ENCODE assay signal across 18 mouse cellular contexts in the genomic region with DNA sequence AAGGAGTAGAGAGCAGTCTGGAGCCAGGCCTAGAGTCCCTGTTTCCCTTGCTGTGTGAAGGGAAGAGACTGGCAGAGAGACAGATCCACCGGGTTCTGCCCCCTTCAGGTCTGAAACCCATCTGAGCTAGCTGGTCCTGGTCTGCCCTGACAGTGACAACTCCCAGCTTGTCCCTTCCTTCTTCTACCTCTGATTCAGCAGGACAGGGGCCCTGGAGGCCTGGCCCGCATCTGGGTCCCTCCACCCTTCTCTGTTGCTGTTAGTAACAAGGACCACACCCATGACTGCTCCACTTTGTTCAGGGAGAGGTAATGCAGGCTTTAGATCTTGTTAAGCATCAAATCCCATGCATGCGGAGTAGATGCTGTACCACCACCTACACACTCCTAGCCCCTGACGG. TPM values are rescaled to one million over a fixed set of nuclear protein-coding genes. Genes with fewer than 3 reads are reported as not detected.
DNase-seq lines count a peak whose midpoint lies in the region; ATAC-seq and TF ChIP-seq lines count a peak whose summit lies in the region.
"Had no signal": no experiment of that assay in that cellular context is flagged by ENCODE, and none has a peak within 500 bp of the region (broad histone marks: within the 10 kb centered on the region; RNA-seq: fewer than 3 reads in every experiment).

No protein-coding gene starts in this region.

- peaks cover 25% of the 10 kb centered on the region for H3K4me1 ChIP-seq in hindbrain, embryonic 15.5 days (replicated peaks)
- peaks cover 35% of the 10 kb centered on the region for H3K4me1 ChIP-seq in hindbrain, embryonic 10.5 days (replicated peaks)
- 0 out of 2 replicates have a peak, but pooled peaks cover 8% of the 10 kb centered on the region for H3K4me1 ChIP-seq in lung, postnatal 0 days (ENCODE audit: insufficient read depth, low read depth, low read length)

- H3K9me3 ChIP-seq in hindbrain, embryonic 15.5 days: no peaks in the 10 kb centered on the region
- H3K9me3 ChIP-seq in hindbrain, embryonic 10.5 days: no peaks in the 10 kb centered on the region
- no peaks in the 10 kb centered on the region for H3K9me3 ChIP-seq in lung, postnatal 0 days (ENCODE audit: low read length)
- H3K9me3 ChIP-seq: G1E; megakaryocyte, embryonic 14.5 days had no signal

- DNase-seq in gastrocnemius, adult 2 months: peak; percentile 42
- DNase-seq in gastrocnemius, postnatal 4 days (ENCODE audit: low spot score in 2 of 2): no peak
- no peak for DNase-seq in hindbrain, embryonic 10.5 days (ENCODE audit: low spot score)
- DNase-seq in ES-CJ7 (ENCODE audit: low read depth, low spot score): peak; percentile 63
- DNase-seq in liver: peak; percentile 69
- no peak for DNase-seq in adrenal gland, postnatal 4 days (ENCODE audit: low spot score in 2 of 2)
- DNase-seq in lung, postnatal 0 days (ENCODE audit: low spot score): no peak
- DNase-seq: cerebellum, adult 18-20 months; gastrocnemius, postnatal 36 days; heart, postnatal 4 days; kidney, adult 2 months; lung, embryonic 14.5 days; right cerebral cortex, postnatal 25 days; thymus, adult 18-20 months had no signal

- no peak for TF ChIP-seq EP300 in lung, postnatal 0 days (IDR thresholded peaks at IDR 0.05)

- H3K9ac ChIP-seq in hindbrain, embryonic 15.5 days: no peak overlapping the region
- H3K9ac ChIP-seq in lung, postnatal 0 days (replicated peaks; ENCODE audit: low read depth): no peak overlapping the region
- H3K9ac ChIP-seq: lung, embryonic 14.5 days had no signal

- H3K4me3 ChIP-seq in gastrocnemius, adult 2 months: peak overlapping the region; percentile 90; the same call in 1 of the 2 replicates
- H3K4me3 ChIP-seq in hindbrain, embryonic 15.5 days: no peak overlapping the region
- H3K4me3 ChIP-seq in hindbrain, embryonic 10.5 days: no peak overlapping the region
- H3K4me3 ChIP-seq in lung, postnatal 0 days (ENCODE audit: low read depth, low read length): no peak overlapping the region
- H3K4me3 ChIP-seq: megakaryocyte, embryonic 14.5 days had no signal

- no peak for ATAC-seq in hindbrain, embryonic 15.5 days (ENCODE audit: low FRiP score, low read depth)
- no peak for ATAC-seq in lung, postnatal 0 days

- WGBS in hindbrain, embryonic 15.5 days: 73% methylated on average over 4 of the region's 4 CpGs
- 70% methylated on average over 4 of the region's 4 CpGs for WGBS in hindbrain, embryonic 10.5 days
- WGBS in lung, postnatal 0 days: 70% methylated on average over 4 of the region's 4 CpGs

- H3K27me3 ChIP-seq in hindbrain, embryonic 15.5 days: no peaks in the 10 kb centered on the region
- peaks cover 7% of the 10 kb centered on the region; the same call in 1 of the 2 replicates for H3K27me3 ChIP-seq in hindbrain, embryonic 10.5 days (ENCODE audit: insufficient read depth, poor library complexity, severe bottlenecking)
- H3K27me3 ChIP-seq in lung, postnatal 0 days (replicated peaks; ENCODE audit: insufficient read depth, low read length): no peaks in the 10 kb centered on the region
- H3K27me3 ChIP-seq: megakaryocyte, embryonic 14.5 days had no signal

- peaks cover 8% of the 10 kb centered on the region for H3K36me3 ChIP-seq in hindbrain, embryonic 15.5 days
- H3K36me3 ChIP-seq in hindbrain, embryonic 10.5 days: peaks cover 47% of the 10 kb centered on the region
- peaks cover 16% of the 10 kb centered on the region; the same call in 1 of the 2 replicates for H3K36me3 ChIP-seq in lung, postnatal 0 days (ENCODE audit: insufficient read depth, low read length)

- no peak for TF ChIP-seq CTCF in gastrocnemius, adult 2 months (IDR thresholded peaks at IDR 0.05)
- no peak for TF ChIP-seq CTCF in lung, postnatal 0 days (IDR thresholded peaks at IDR 0.05)

- intact Hi-C loops in gastrocnemius, adult 2 months (cut with DNase I): no loop called here

- peak overlapping the region; percentile 55; the same call in 1 of the 2 replicates for H3K27ac ChIP-seq in gastrocnemius, adult 2 months
- H3K27ac ChIP-seq in hindbrain, embryonic 15.5 days (replicated peaks): no peak overlapping the region
- H3K27ac ChIP-seq in hindbrain, embryonic 10.5 days: no peak overlapping the region
- no peak overlapping the region for H3K27ac ChIP-seq in lung, postnatal 0 days (ENCODE audit: low read length)

- H3K4me2 ChIP-seq in hindbrain, embryonic 15.5 days: 0 out of 2 replicates have a peak overlapping the region, but pooled peaks have one; percentile 1
- no peak overlapping the region for H3K4me2 ChIP-seq in lung, postnatal 0 days (replicated peaks; ENCODE audit: low read depth, low read length)
- H3K4me2 ChIP-seq: lung, embryonic 14.5 days had no signal

RNA-seq across cellular contexts. Expression of gene Snx21, which starts 2.8 kb away (rescaled TPM):
- total RNA-seq in gastrocnemius, adult 2 months (2021): 10 to 100 TPM; 20.6 to 25.6 TPM
- 10 to 100 TPM; 23.4 to 24.6 TPM for total RNA-seq in gastrocnemius, postnatal 4 days (2021)
- polyA plus RNA-seq in hindbrain, embryonic 15.5 days (2015; fragmentation: Nextera tagmentation; extraction: Ambion mirVana): 39.6 and 44.8 TPM in 2 replicates
- 10.8 and 13.7 TPM in 2 replicates for polyA plus RNA-seq in hindbrain, embryonic 10.5 days (2016; fragmentation: Nextera tagmentation; extraction: Ambion mirVana)
- 10 to 100 TPM; 40.5 to 42.9 TPM for total RNA-seq in adrenal gland, postnatal 4 days (2021)
- 27.4 and 28.6 TPM in 2 replicates for polyA plus RNA-seq in lung, postnatal 0 days (2015; fragmentation: Nextera tagmentation; extraction: Ambion mirVana)

RNA-seq across cellular contexts. Expression of gene Tnnc2, which starts 8.6 kb away (rescaled TPM):
- over 10,000 TPM; 14,820 to 17,621 TPM for total RNA-seq in gastrocnemius, adult 2 months (2021)
- total RNA-seq in gastrocnemius, postnatal 4 days (2021): over 10,000 TPM; 10,138 to 10,688 TPM
- polyA plus RNA-seq in hindbrain, embryonic 15.5 days (2015; fragmentation: Nextera tagmentation; extraction: Ambion mirVana): 0.97 and 2.4 TPM in 2 replicates
- not detected in 2 replicates for polyA plus RNA-seq in hindbrain, embryonic 10.5 days (2016; fragmentation: Nextera tagmentation; extraction: Ambion mirVana)
- 100 to 1,000 TPM in 1 of 2 experiments, 10 to 100 TPM in 1; 94.0 to 231 TPM for total RNA-seq in adrenal gland, postnatal 4 days (2021)
- 0.47 and 1.2 TPM in 2 replicates for polyA plus RNA-seq in lung, postnatal 0 days (2015; fragmentation: Nextera tagmentation; extraction: Ambion mirVana)
- total RNA-seq: G1E; layer of hippocampus, adult 2 months had no signal
- polyA plus RNA-seq: G1E; lung, embryonic 14.5 days had no signal

RNA-seq across cellular contexts. Expression of gene Acot8, which starts 16.3 kb away (rescaled TPM):
- 1 to 10 TPM; 7.9 to 8.6 TPM for total RNA-seq in gastrocnemius, adult 2 months (2021)
- total RNA-seq in gastrocnemius, postnatal 4 days (2021): 10 to 100 TPM; 12.8 to 14.0 TPM
- polyA plus RNA-seq in hindbrain, embryonic 15.5 days (2015; fragmentation: Nextera tagmentation; extraction: Ambion mirVana): 21.4 and 21.5 TPM in 2 replicates
- 16.5 and 17.7 TPM in 2 replicates for polyA plus RNA-seq in hindbrain, embryonic 10.5 days (2016; fragmentation: Nextera tagmentation; extraction: Ambion mirVana)
- 10 to 100 TPM; 30.1 to 31.3 TPM for total RNA-seq in adrenal gland, postnatal 4 days (2021)
- polyA plus RNA-seq in lung, postnatal 0 days (2015; fragmentation: Nextera tagmentation; extraction: Ambion mirVana): 17.8 and 18.9 TPM in 2 replicates

RNA-seq across cellular contexts. Expression of gene Zswim3, which starts 16.5 kb away (rescaled TPM):
- total RNA-seq in gastrocnemius, adult 2 months (2021): 1 to 10 TPM; 1.2 to 1.4 TPM
- total RNA-seq in gastrocnemius, postnatal 4 days (2021): 1 to 10 TPM; 1.5 to 1.6 TPM
- polyA plus RNA-seq in hindbrain, embryonic 15.5 days (2015; fragmentation: Nextera tagmentation; extraction: Ambion mirVana): 16.8 TPM in 2 replicates
- 9.3 and 12.4 TPM in 2 replicates for polyA plus RNA-seq in hindbrain, embryonic 10.5 days (2016; fragmentation: Nextera tagmentation; extraction: Ambion mirVana)
- total RNA-seq in adrenal gland, postnatal 4 days (2021): 1 to 10 TPM; 3.8 to 4.5 TPM
- polyA plus RNA-seq in lung, postnatal 0 days (2015; fragmentation: Nextera tagmentation; extraction: Ambion mirVana): 4.3 and 5.3 TPM in 2 replicates

RNA-seq across cellular contexts. Expression of gene Ube2c, which starts 18.7 kb away (rescaled TPM):
- total RNA-seq in gastrocnemius, adult 2 months (2021): under 1 TPM; 0.20 to 0.33 TPM
- total RNA-seq in gastrocnemius, postnatal 4 days (2021): 10 to 100 TPM; 26.8 to 34.0 TPM
- 78.0 and 107 TPM in 2 replicates for polyA plus RNA-seq in hindbrain, embryonic 15.5 days (2015; fragmentation: Nextera tagmentation; extraction: Ambion mirVana)
- polyA plus RNA-seq in hindbrain, embryonic 10.5 days (2016; fragmentation: Nextera tagmentation; extraction: Ambion mirVana): 588 and 602 TPM in 2 replicates
- total RNA-seq in adrenal gland, postnatal 4 days (2021): 10 to 100 TPM; 48.4 to 64.6 TPM
- 21.1 and 33.3 TPM in 2 replicates for polyA plus RNA-seq in lung, postnatal 0 days (2015; fragmentation: Nextera tagmentation; extraction: Ambion mirVana)

Comparison
In these comparisons a context has a peak if more than half of its experiments do, and no peak if none do; other contexts are left out.
1. DNase-seq: peak in gastrocnemius, adult 2 months (single experiment), ES-CJ7 (single experiment) and liver (single experiment); none in gastrocnemius, postnatal 4 days (0 of 2), hindbrain, embryonic 10.5 days (single experiment), adrenal gland, postnatal 4 days (0 of 2) and lung, postnatal 0 days (single experiment).
2. RNA of gene Tnnc2, which starts 8.6 kb away (total RNA-seq): 14,820 to 17,621 TPM in gastrocnemius, adult 2 months and 10,138 to 10,688 TPM in gastrocnemius, postnatal 4 days; 94.0 to 231 TPM in adrenal gland, postnatal 4 days; every median in the first group is over 10 times any median in the second.